Mouse (Mus musculus): ENCODE measurements around the gene Rnaseh2c. TPM values are rescaled to one million over a fixed set of nuclear protein-coding genes. Genes with fewer than 3 reads are reported as not detected.

Gene Rnaseh2c
- total RNA-seq, 2 experiments from 2014 or later = 45.2 to 47.1 TPM

Other genes with a start within 250 kb of the Rnaseh2c start
- gene Eif1ad, start 235.1 kb upstream of the Rnaseh2c start, total RNA-seq (2021) = 10 to 100 TPM; 12.7 to 13.4 TPM
- 100 to 1,000 TPM; 114 to 122 TPM for gene Banf1, start 234.7 kb upstream of the Rnaseh2c start, total RNA-seq (2021)
- gene Sart1, start 213.2 kb upstream of the Rnaseh2c start, total RNA-seq (2021) = 10 to 100 TPM; 29.0 to 36.5 TPM
- 1 to 10 TPM in 1 of 2 experiments, not detected in 1; 1.2 TPM for gene Tsga10ip, start 199.3 kb upstream of the Rnaseh2c start, total RNA-seq (2021)
- gene Drap1, start 176.9 kb upstream of the Rnaseh2c start, total RNA-seq (2021) = 100 to 1,000 TPM; 473 to 502 TPM
- gene AI837181, start 176.7 kb upstream of the Rnaseh2c start, total RNA-seq (2021) = 10 to 100 TPM; 32.1 to 33.5 TPM
- not detected for gene Fosl1, start 154.3 kb upstream of the Rnaseh2c start, total RNA-seq (2021)
- gene Ccdc85b, start 144.0 kb upstream of the Rnaseh2c start, total RNA-seq (2021) = 1 to 10 TPM; 4.5 to 6.6 TPM
- 10 to 100 TPM; 36.9 to 38.4 TPM for gene Fibp, start 141.3 kb upstream of the Rnaseh2c start, total RNA-seq (2021)
- not detected for gene Ctsw, start 133.4 kb upstream of the Rnaseh2c start, total RNA-seq (2021)
- gene Efemp2, start 127.9 kb upstream of the Rnaseh2c start, total RNA-seq (2021) = 10 to 100 TPM in 1 of 2 experiments, 1 to 10 TPM in 1; 7.8 to 12.2 TPM
- gene Mus81, start 113.5 kb upstream of the Rnaseh2c start, total RNA-seq (2021) = 10 to 100 TPM; 20.3 to 21.6 TPM
- gene Cfl1, start 111.4 kb upstream of the Rnaseh2c start, total RNA-seq (2021) = 100 to 1,000 TPM in 1 of 2 experiments, 10 to 100 TPM in 1; 83.6 to 106 TPM
- gene 1700020D05Rik, start 98.1 kb upstream of the Rnaseh2c start, total RNA-seq (2021) = under 1 TPM; 0.64 to 0.88 TPM
- 1 to 10 TPM; 6.9 to 7.5 TPM for gene Snx32, start 91.3 kb upstream of the Rnaseh2c start, total RNA-seq (2021)
- gene Ovol1, start 41.2 kb upstream of the Rnaseh2c start, total RNA-seq (2021) = not detected
- gene Ap5b1, start 33.8 kb upstream of the Rnaseh2c start, total RNA-seq (2021) = 1 to 10 TPM; 1.4 to 1.5 TPM
- 10 to 100 TPM; 15.6 to 15.7 TPM for gene Kat5, start 8.4 kb downstream of the Rnaseh2c start, total RNA-seq (2021)
- gene Rela, start 35.6 kb downstream of the Rnaseh2c start, total RNA-seq (2021) = 10 to 100 TPM; 12.5 to 13.7 TPM
- gene Sipa1, start 61.8 kb downstream of the Rnaseh2c start, total RNA-seq (2021) = 10 to 100 TPM in 1 of 2 experiments, 1 to 10 TPM in 1; 10.0 to 11.5 TPM
- 10 to 100 TPM in 1 of 2 experiments, 1 to 10 TPM in 1; 8.3 to 10.9 TPM for gene Map3k11, start 86.9 kb downstream of the Rnaseh2c start, total RNA-seq (2021)
- gene Pcnx3, start 87.0 kb downstream of the Rnaseh2c start, total RNA-seq (2021) = 10 to 100 TPM; 13.5 to 13.8 TPM
- not detected for gene Kcnk7, start 102.5 kb downstream of the Rnaseh2c start, total RNA-seq (2021)
- 100 to 1,000 TPM; 241 to 266 TPM for gene Ehbp1l1, start 124.4 kb downstream of the Rnaseh2c start, total RNA-seq (2021)
- gene Fam89b, start 127.8 kb downstream of the Rnaseh2c start, total RNA-seq (2021) = 10 to 100 TPM; 24.7 to 24.9 TPM
- 10 to 100 TPM; 45.7 to 49.6 TPM for gene Ltbp3, start 139.0 kb downstream of the Rnaseh2c start, total RNA-seq (2021)
- gene Scyl1, start 169.5 kb downstream of the Rnaseh2c start, total RNA-seq (2021) = 10 to 100 TPM; 62.2 to 62.8 TPM